Mouse (Mus musculus) adrenal gland, postnatal 10 days (tissue): ENCODE results near the gene Wdr13. TPM values are rescaled to one million over a fixed set of nuclear protein-coding genes. Genes with fewer than 3 reads are reported as not detected.

Source experiments
- DNase-seq: peaks from one replicate; pipeline ENCODE4 v3.0.0; 2021; ENCODE audit warnings: mixed read lengths
- long read RNA-seq, 2 experiments: library from polyadenylated mRNA; stranded (forward); transcript quantifications; one replicate each; pipeline ENCODE4 v2.0.0; 2021
- total RNA-seq, 2 experiments: library from RNA; stranded (reverse); gene quantifications; 2 replicates each; pipeline ENCODE4 v1.2.3; 2021

Gene Wdr13
- 10 to 100 TPM; 40.7 to 54.9 TPM for total RNA-seq
- long read RNA-seq, experiment 1, full-length matches to known transcripts: 6 of 29 reads
- long read RNA-seq, experiment 1, partial matches to known transcripts: 5 of 29 reads
- long read RNA-seq, experiment 1, other reads (novel, unspliced or antisense): 18 of 29 reads
- long read RNA-seq, experiment 2, full-length matches to known transcripts: 7 of 19 reads
- long read RNA-seq, experiment 2, partial matches to known transcripts: 3 of 19 reads
- long read RNA-seq, experiment 2, other reads (novel, unspliced or antisense): 9 of 19 reads

- peak; percentile 91 for DNase-seq
Measured at GRCm38 (mm10) chrX:8132017-8132976, at the start of gene Wdr13. Gene Wdr13 (minus strand): TSS chrX:8132892.

GRCm38 (mm10) chrX:8179646-8180045 is 47.0 kb upstream of the Wdr13 start:
- no peak for DNase-seq

GRCm38 (mm10) chrX:8178871-8179270 is 46.2 kb upstream of the Wdr13 start:
- DNase-seq: no peak

- peak; percentile 87 for DNase-seq
Measured at GRCm38 (mm10) chrX:8175504-8176385, 43.1 kb upstream of the Wdr13 start, which contains the start of gene Tbc1d25. Gene Tbc1d25 (minus strand): TSS chrX:8176181.

GRCm38 (mm10) chrX:8175169-8175503 is 42.4 kb upstream of the Wdr13 start:
- DNase-seq: no peak

- DNase-seq: no peak
Measured at GRCm38 (mm10) chrX:8167716-8168647, 35.3 kb upstream of the Wdr13 start.

GRCm38 (mm10) chrX:8164471-8164870 is 31.8 kb upstream of the Wdr13 start:
- DNase-seq: no peak

- no peak for DNase-seq
Measured at GRCm38 (mm10) chrX:8163076-8163475, 30.4 kb upstream of the Wdr13 start.

- peak; percentile 86 for DNase-seq
Measured at GRCm38 (mm10) chrX:8145153-8145991, 12.7 kb upstream of the Wdr13 start, which contains the start of gene Rbm3. Gene Rbm3 (minus strand): TSS chrX:8145880.

GRCm38 (mm10) chrX:8143750-8144149 is 11.1 kb upstream of the Wdr13 start:
- DNase-seq: no peak

- DNase-seq: no peak
Measured at GRCm38 (mm10) chrX:8142948-8143347, 10.3 kb upstream of the Wdr13 start.

- DNase-seq: no peak
Measured at GRCm38 (mm10) chrX:8141058-8141457, 8.4 kb upstream of the Wdr13 start.

- DNase-seq: no peak
Measured at GRCm38 (mm10) chrX:8140446-8140845, 7.8 kb upstream of the Wdr13 start.

- no peak for DNase-seq
Measured at GRCm38 (mm10) chrX:8139480-8139879, 6.8 kb upstream of the Wdr13 start.

- DNase-seq: no peak
Measured at GRCm38 (mm10) chrX:8135886-8136285, 3.2 kb upstream of the Wdr13 start.

GRCm38 (mm10) chrX:8131393-8131792 is 1.3 kb downstream of the Wdr13 start:
- no peak for DNase-seq

- DNase-seq: no peak
Measured at GRCm38 (mm10) chrX:8125235-8125634, 7.5 kb downstream of the Wdr13 start.

- no peak for DNase-seq
Measured at GRCm38 (mm10) chrX:8123821-8124470, 8.7 kb downstream of the Wdr13 start.

- no peak for DNase-seq
Measured at GRCm38 (mm10) chrX:8117264-8117663, 15.4 kb downstream of the Wdr13 start.

GRCm38 (mm10) chrX:8115275-8115674 is 17.4 kb downstream of the Wdr13 start:
- no peak for DNase-seq
